7 mouse cellular contexts compared by ENCODE assay signal in the genomic region with DNA sequence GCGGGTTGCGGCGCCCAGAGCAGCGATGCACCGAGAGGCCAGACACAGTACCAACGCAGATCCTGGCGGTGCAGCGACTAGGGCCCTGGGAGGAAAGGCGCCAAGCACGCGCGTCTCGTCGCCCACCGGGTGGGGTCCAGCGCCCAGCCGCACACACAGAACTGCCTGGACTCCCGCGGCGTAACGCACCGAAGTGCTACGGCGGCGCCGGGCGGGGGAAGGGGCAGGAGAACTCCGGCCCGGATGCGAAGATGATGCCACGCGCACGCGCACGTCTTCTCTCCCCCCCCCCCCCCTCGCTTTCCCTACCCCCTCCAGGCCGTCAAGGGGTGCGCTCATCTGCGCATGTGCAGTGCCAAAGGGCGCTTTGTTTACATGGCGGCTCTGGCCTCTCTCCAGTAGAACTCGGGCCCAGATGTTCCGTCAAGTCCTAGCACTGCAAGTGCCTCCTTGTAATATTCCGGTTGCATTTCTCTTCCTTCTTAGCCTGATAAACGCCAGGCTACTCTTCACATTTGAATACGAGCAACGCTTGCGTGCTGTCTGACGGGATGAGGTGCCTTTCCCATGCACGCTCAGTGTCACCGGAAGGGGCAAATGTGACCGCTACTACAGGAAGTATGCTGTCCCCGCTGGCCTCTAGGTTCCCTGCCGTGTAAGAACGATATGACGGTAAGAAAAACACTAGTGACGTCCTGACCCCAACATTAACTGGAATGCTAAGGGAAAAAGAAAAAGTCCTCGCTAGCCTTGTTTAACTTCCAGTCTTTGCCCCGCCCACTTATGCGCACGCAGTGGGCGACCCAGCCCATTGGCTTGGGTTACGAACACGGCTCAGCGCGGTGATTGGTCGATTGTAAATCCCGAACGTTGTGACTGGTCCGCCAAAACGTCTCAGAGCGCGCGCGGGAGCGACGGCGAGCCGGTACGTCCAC. TPM values are rescaled to one million over a fixed set of nuclear protein-coding genes. Genes with fewer than 3 reads are reported as not detected.
DNase-seq lines count a peak whose midpoint lies in the region; ATAC-seq lines count a peak whose summit lies in the region.

Gene Vps26b (minus strand): TSS at position 238 of the 935 bp plus-strand sequence.
Gene Ncapd3 (plus strand): TSS at position 348 of the 935 bp plus-strand sequence.

- H3K4me3 ChIP-seq in intestine, embryonic 15.5 days (replicated peaks) = peak within 1 kb of the TSS; percentile 100
- H3K4me3 ChIP-seq in midbrain, embryonic 10.5 days = peak within 1 kb of the TSS; percentile 99

- H3K9me3 ChIP-seq in intestine, embryonic 15.5 days = no peaks in the 10 kb centered on the region
- no peaks in the 10 kb centered on the region for H3K9me3 ChIP-seq in midbrain, embryonic 10.5 days (replicated peaks)

- under 1% methylated on average over 70 of the region's 80 CpGs for WGBS in intestine, embryonic 15.5 days
- under 1% methylated on average over 74 of the region's 80 CpGs for WGBS in midbrain, embryonic 10.5 days

- peak within 1 kb of the TSS; percentile 97 for H3K9ac ChIP-seq in intestine, embryonic 15.5 days

- H3K36me3 ChIP-seq in intestine, embryonic 15.5 days = no peaks in the 10 kb centered on the region
- peaks cover 12% of the 10 kb centered on the region; the same call in 1 of the 2 replicates for H3K36me3 ChIP-seq in midbrain, embryonic 10.5 days

- H3K27ac ChIP-seq in intestine, embryonic 15.5 days = peak within 1 kb of the TSS; percentile 91
- H3K27ac ChIP-seq in midbrain, embryonic 10.5 days (replicated peaks) = peak within 1 kb of the TSS; percentile 94

- peak within 1 kb of the TSS; percentile 88 for H3K4me2 ChIP-seq in intestine, embryonic 15.5 days (replicated peaks)

- peaks cover 32% of the 10 kb centered on the region for H3K4me1 ChIP-seq in intestine, embryonic 15.5 days (replicated peaks)
- peaks cover 38% of the 10 kb centered on the region for H3K4me1 ChIP-seq in midbrain, embryonic 10.5 days

- DNase-seq in adrenal gland, adult 2 months = peak; percentile 96
- peak; percentile 98 for DNase-seq in embryo, embryonic 11.5 days (ENCODE audit: low read depth, low spot score)
- DNase-seq in gastrocnemius, postnatal 36 days = peak; percentile 93 to 94
- DNase-seq in left cerebral cortex, postnatal 25 days (ENCODE audit: low spot score in 2 of 2) = peak; percentile 97 to 99
- DNase-seq in midbrain, embryonic 10.5 days (ENCODE audit: low spot score) = peak; percentile 97
- DNase-seq in right cerebral cortex, postnatal 4 days = peak; percentile 95

- intact Hi-C loops in gastrocnemius, postnatal 36 days (cut with DNase I) = no loop called here
- intact Hi-C loops in left cerebral cortex, postnatal 25 days (cut with DNase I) = no loop called here

- peak; percentile 96 for ATAC-seq in intestine, embryonic 15.5 days

- no peaks in the 10 kb centered on the region for H3K27me3 ChIP-seq in intestine, embryonic 15.5 days (replicated peaks)
- H3K27me3 ChIP-seq in midbrain, embryonic 10.5 days (ENCODE audit: low read depth, poor library complexity, severe bottlenecking) = no peaks in the 10 kb centered on the region

RNA-seq across cellular contexts. Expression of gene Vps26b, which starts in this region (rescaled TPM):
- 10 to 100 TPM; 34.4 to 38.0 TPM for total RNA-seq in adrenal gland, adult 2 months (2021)
- 46.6 and 51.2 TPM in 2 replicates for polyA plus RNA-seq in adrenal gland, adult 2 months (2012; rRNA removed)
- 10 to 100 TPM; 24.7 to 24.8 TPM for total RNA-seq in gastrocnemius, postnatal 36 days (2021)
- polyA plus RNA-seq in intestine, embryonic 15.5 days (2015; fragmentation: Nextera tagmentation; extraction: Ambion mirVana) = 30.9 and 32.3 TPM in 2 replicates
- total RNA-seq in left cerebral cortex, postnatal 25 days (2021) = 100 to 1,000 TPM; 100 to 101 TPM
- polyA plus RNA-seq in midbrain, embryonic 10.5 days (2016; fragmentation: Nextera tagmentation; extraction: Ambion mirVana) = 38.3 and 40.7 TPM in 2 replicates

RNA-seq across cellular contexts. Expression of gene Ncapd3, which starts in this region (rescaled TPM):
- total RNA-seq in adrenal gland, adult 2 months (2021) = 10 to 100 TPM; 10.9 to 12.2 TPM
- polyA plus RNA-seq in adrenal gland, adult 2 months (2012; rRNA removed) = 12.1 and 13.5 TPM in 2 replicates
- total RNA-seq in gastrocnemius, postnatal 36 days (2021) = 1 to 10 TPM; 5.6 to 6.3 TPM
- polyA plus RNA-seq in intestine, embryonic 15.5 days (2015; fragmentation: Nextera tagmentation; extraction: Ambion mirVana) = 23.7 and 25.9 TPM in 2 replicates
- total RNA-seq in left cerebral cortex, postnatal 25 days (2021) = 10 to 100 TPM; 15.5 to 17.8 TPM
- polyA plus RNA-seq in midbrain, embryonic 10.5 days (2016; fragmentation: Nextera tagmentation; extraction: Ambion mirVana) = 36.9 and 37.3 TPM in 2 replicates

Comparison
In these comparisons a context has a peak if more than half of its experiments do, and no peak if none do; other contexts are left out.
1. Peak in every context shown above with its lines: DNase-seq, ATAC-seq, H3K4me3 ChIP-seq and H3K27ac ChIP-seq.